Mouse (Mus musculus) monocyte, adult 5-6 weeks (primary cell): Measurements from ENCODE around the gene Olfr391-ps. TPM values are rescaled to one million over a fixed set of nuclear protein-coding genes. Genes with fewer than 3 reads are reported as not detected.

ENCODE experiments used
- ATAC-seq: fragments of 153-309, 156-312 bp; replicated peaks from 2 replicates; pipeline ENCODE4 v1.8.0; 2017; ENCODE audit warnings: mild to moderate bottlenecking; ENCODE audit not compliant: low TSS enrichment, insufficient number of reproducible peaks, severe bottlenecking, poor library complexity, low FRiP score
- total RNA-seq: library from RNA; stranded (forward); fragments of 200-1000, 200-491, 200-594 nt; gene quantifications from 3 replicates; pipeline ENCODE4 v1.2.3, GENCODE M21; 2017

Gene Olfr391-ps
- total RNA-seq: not detected in 3 replicates

- ATAC-seq: no peak
These were observed at the start of gene Olfr391-ps for GRCm38 (mm10) chr11:73802952-73803351. Gene Olfr391-ps (minus strand): TSS chr11:73803052.

- no peak for ATAC-seq
These were observed 48.5 kb upstream of the Olfr391-ps start, which contains the start of gene Olfr393 for GRCm38 (mm10) chr11:73851354-73851753. Gene Olfr393 (minus strand): TSS chr11:73851454.

GRCm38 (mm10) chr11:73816949-73817348, 14.1 kb upstream of the Olfr391-ps start, which contains the start of gene Olfr392:
Gene Olfr392 (minus strand): TSS chr11:73817049.
- no peak for ATAC-seq

- no peak for ATAC-seq
These were observed 20.2 kb downstream of the Olfr391-ps start, which contains the start of gene Olfr390 for GRCm38 (mm10) chr11:73782664-73783063. Gene Olfr390 (plus strand): TSS chr11:73782964.

GRCm38 (mm10) chr11:73780613-73781012, 22.2 kb downstream of the Olfr391-ps start, which contains the start of gene Olfr389:
Gene Olfr389 (minus strand): TSS chr11:73780713.
- no peak for ATAC-seq

GRCm38 (mm10) chr11:73759115-73759514, 43.7 kb downstream of the Olfr391-ps start:
- no peak for ATAC-seq

Other genes starting within 250 kb of the Olfr391-ps start
- gene Olfr385, start 210.0 kb downstream of the Olfr391-ps start, total RNA-seq: not detected in 3 replicates
- gene Olfr384, start 204.5 kb downstream of the Olfr391-ps start, total RNA-seq: not detected in 3 replicates
- gene Zfp735, start 114.3 kb downstream of the Olfr391-ps start, total RNA-seq: not detected in 3 replicates
- not detected in 3 replicates for gene Olfr389, start 22.3 kb downstream of the Olfr391-ps start, total RNA-seq
- gene Olfr390, start 20.1 kb downstream of the Olfr391-ps start, total RNA-seq: not detected in 3 replicates
- gene Olfr392, start 14.0 kb upstream of the Olfr391-ps start, total RNA-seq: not detected in 3 replicates
- not detected in 3 replicates for gene Olfr393, start 48.4 kb upstream of the Olfr391-ps start, total RNA-seq
- gene Olfr394, start 87.7 kb upstream of the Olfr391-ps start, total RNA-seq: not detected in 3 replicates
- not detected in 3 replicates for gene Olfr395, start 106.2 kb upstream of the Olfr391-ps start, total RNA-seq
- gene Olfr23, start 133.6 kb upstream of the Olfr391-ps start, total RNA-seq: not detected in 3 replicates
- not detected in 3 replicates for gene Olfr397, start 157.8 kb upstream of the Olfr391-ps start, total RNA-seq
- gene Olfr398, start 187.4 kb upstream of the Olfr391-ps start, total RNA-seq: not detected in 3 replicates